Mouse (Mus musculus) T-helper 1 cell (primary cell): ENCODE results near the gene Zcchc13.
"Not testable (repeated sequence)": the region's sequence is repeated elsewhere in the genome, so short reads cannot be mapped to it uniquely, and the experiment has no call there.

ENCODE experiments used
- in situ Hi-C: fragments of 300-600 bp; cut with MboI, MseI; formaldehyde crosslinking; loops from one replicate; pipeline ENCODE4 v1.15.1; 2025; ENCODE audit warnings: high pct_unique_total_duplicates

Gene Zcchc13

DNA sequence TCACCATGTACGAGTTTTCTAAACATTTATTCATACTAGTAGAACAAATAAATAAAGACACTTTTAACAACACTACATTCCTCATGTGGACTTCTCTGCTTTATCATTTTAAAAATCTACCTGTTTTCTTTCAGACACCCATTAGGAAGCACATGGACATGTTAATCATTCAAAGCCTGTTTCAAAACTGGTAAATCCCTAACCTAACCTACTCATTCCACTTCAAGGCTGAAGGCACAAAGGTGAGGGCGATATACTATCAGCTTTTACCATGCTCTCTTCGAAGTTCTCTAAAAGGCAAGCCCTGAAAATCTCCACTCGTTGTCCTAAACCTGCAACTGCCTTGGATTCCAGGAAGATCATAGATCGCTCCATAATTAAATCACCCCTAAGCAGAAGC is 8.2 kb downstream of the Zcchc13 start:
- in situ Hi-C loops, result no loop called here

DNA sequence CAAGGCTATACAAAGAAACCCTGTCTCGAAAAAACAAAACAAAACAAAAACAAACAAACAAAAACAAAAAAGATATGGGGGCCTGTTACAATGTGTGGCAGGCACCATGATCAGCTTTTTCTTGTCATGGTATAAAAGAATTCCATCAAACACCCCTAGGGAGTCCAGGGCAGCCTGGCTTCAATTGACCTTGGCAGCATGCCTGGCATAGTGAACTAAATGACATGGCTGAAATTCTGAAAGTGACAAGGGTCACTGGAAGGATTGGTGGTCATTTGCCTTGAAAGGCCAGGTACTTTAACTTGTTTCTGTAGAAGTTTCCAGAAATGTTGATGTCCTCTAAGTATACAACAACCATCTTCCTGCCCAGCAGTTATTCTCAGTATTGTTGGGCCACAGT is 13.9 kb downstream of the Zcchc13 start:
- in situ Hi-C loops, result no loop called here

DNA sequence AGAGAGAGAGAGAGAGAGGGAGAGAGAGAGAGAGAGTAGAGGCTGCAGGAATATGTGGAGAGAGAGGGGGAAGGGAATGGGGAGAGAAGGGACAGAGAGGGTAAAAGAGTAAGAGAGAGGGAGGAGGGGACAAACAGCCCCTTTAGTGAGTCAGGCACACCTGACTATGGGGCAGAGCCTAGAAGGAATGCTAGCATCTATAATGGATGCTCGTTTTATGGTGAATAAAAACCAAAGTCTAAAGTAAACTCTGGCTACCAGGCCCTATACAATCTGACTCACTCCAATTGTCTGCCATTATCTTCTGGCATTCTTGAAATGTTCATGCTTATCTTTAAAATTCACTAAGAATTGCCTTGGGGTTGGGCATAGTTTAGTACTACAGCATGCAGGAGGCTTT is 21.7 kb downstream of the Zcchc13 start:
- in situ Hi-C loops, result no loop called here

DNA sequence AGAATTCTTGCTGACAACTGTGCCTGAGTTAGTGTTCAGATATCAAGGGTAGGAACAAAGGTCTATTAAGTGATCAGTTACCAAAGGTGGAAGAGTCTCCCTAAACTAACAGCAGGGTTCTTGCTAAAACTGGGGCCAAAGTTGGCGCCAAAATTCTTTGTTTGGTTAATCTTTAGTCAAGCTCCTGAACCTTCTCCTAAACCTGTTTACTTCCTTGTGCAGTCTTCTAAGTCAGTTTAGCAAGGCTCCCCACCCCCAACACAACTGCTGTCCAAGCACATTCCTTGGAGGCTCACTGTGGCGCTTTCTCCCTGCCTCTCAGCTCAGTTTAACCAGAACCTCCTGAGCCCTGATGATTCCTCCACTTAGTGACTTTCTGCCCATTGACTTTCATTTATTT is 22.6 kb downstream of the Zcchc13 start:
- in situ Hi-C loops, result no loop called here

DNA sequence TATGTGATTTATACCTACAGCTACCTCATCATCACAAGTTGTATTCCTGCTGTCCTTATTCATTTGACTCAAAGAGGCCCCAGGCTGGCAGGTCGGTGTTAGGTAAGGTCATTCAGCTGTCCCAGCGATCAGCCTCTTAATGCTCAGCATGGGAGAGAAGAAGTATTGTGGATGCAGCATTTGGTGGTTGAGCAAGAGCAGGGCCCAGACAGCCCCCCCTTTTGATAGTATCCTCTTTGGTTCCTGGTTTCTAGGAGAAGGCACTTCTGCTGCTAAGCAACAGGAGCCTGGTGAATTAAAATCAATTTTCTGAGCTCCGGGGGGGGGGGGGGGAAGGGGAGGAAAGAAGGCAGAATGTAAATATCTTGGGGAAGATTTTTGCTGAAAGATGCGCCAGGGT is 28.6 kb downstream of the Zcchc13 start:
- in situ Hi-C loops, result loop anchor here (5.0 kb wide), 1 partner anchor 83 kb away; no protein-coding TSS in a partner anchor

DNA sequence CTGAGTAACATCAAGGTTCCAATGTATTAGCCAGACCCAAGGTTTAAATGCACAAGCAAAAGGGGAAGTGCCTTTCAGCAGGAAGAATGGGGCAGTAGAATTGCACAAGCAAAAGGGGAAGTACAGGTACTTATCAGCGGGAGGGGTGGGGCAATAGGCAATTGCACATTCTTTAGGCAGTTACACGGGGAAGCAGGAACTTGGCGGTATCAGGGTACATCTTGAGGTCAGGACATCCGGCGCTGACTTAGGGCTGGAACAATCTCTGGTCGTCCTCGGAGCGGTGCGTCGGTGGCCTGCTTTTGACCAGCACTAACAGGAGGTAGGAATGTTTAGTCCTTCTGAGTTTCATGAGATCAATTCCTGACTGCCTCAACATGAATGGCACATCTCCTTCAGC is 34.1 kb downstream of the Zcchc13 start:
- in situ Hi-C loops, result not testable (repeated sequence)

DNA sequence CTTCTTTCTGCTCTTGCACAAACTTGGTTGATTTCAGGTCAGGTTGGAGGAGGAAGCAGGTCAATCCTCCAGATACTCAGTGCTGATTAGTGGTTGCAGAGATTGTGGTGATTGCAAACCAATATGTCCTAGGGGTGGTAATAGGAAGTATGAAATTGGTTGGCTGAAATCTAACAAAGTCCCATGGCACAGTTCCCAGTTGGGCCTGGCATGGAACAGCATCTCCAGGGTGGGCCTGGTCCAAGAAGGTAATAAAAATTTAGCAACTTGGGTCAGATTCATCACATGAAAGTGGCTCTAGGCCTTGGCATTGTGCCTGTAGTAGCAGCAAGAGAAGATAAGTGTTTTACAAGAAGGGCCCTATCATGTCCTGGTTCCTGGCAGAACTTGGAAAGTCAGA is 39.9 kb downstream of the Zcchc13 start:
- in situ Hi-C loops, result no loop called here

DNA sequence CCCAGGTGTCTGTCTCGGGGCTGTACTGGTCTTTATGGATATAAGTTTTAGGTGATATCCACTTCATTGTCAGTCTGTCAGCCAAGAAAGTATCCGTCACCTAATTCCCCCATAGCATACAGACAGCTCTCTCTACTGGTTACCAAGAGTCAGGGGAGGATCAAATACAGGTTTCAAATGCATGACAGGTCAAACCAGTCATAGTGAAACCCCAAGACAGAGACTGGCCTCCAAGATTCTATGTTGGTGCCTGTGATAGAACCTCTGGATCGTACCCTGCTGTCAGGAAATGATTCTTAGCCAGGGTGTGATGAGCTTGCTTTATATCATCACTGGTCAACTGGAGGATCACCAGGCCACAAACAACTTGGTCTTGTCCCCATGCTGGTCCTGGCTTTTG is 43.4 kb downstream of the Zcchc13 start:
- in situ Hi-C loops, result no loop called here

DNA sequence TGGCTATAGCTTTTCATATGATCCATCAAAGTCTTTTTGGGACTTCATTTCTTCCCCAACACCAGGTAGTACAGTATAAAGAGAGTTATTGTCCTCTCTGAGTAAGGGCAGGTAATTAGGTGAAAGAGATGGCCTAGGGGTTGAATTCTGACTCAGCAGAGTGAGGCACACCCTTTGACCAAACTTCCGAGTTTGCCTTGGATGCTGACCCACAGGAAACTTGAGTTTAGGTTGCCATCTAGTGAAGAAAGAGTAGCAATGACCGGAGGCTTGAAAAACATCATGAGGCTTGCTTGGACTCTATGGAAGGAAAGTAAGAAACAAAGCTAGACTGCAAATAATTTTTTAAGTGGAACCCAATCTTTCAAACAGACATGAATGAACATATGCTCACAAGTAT is 44.3 kb downstream of the Zcchc13 start:
- in situ Hi-C loops, result no loop called here
